Mouse (Mus musculus): ENCODE measurements at regions not wholly inside any gene's neighbourhood (a gene's known extent, or its start where the extent isn't known, plus 50 kb on each side); places are given as distances from the start of the nearest gene placed in this dataset.

DNA sequence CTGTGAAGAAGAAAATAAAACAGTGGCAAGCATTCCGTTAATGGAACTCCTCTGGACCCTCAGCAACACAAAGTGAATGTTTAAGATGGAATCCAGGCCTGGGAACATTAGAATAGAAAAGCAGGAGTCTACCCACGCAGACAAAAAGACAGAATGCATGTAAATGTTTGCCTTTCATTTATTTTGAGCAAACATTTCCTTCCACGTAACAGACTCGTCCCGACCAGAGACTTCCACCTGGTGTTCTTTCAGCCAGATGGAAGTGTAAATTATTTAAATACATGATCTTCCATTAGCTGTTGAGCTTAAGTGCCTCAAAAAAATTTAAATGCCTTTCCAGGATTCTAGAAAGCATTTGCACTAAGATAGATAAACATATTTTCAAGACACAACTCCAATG is 722.3 kb downstream of the 1700064H15Rik start:
- no peak for DNase-seq (ENCODE audit: extremely low read depth, insufficient read length, low spot score)

GRCm38 (mm10) chr3:18908737-18909136 is 719.7 kb downstream of the 1700064H15Rik start:
- DNase-seq (ENCODE audit: extremely low read depth, insufficient read length, low spot score) = no peak

DNA sequence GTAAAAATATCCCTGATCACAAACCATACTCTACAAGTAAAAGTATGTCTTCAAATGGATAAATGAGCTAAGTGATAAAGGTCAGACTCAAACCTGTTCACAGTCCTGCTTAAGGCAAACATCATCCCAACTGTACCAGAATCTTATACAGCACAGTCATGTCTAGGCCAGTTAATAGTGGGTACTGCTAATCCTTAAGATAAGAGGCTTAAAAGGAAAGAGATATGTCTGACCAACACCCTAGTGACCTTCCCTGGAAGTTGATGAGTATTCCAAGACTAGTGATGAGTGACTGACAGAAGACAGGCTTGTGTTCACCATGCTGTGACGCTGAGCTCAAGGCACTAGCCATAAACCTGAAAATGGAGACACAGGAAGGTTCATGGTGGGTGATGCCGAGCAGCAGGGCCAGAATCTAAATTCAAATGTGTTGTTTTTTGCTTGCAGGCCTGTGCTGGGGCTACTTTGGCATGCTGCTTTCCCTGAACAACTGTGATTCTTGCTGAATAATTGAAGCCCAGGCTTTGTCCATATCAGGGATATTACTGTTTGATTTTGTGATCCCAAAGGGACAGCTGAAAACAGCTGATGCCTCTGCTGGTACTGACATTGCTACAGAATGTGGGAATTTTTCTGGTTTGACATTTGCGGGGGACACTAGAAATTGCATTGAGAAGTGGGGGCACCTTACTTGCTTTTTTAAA is 699.9 kb downstream of the 1700064H15Rik start:
- DNase-seq (ENCODE audit: extremely low read depth, insufficient read length, low spot score) = no peak

GRCm38 (mm10) chr3:18929105-18929492 is 699.4 kb downstream of the 1700064H15Rik start:
- DNase-seq (ENCODE audit: extremely low read depth, insufficient read length, low spot score) = no peak

DNA sequence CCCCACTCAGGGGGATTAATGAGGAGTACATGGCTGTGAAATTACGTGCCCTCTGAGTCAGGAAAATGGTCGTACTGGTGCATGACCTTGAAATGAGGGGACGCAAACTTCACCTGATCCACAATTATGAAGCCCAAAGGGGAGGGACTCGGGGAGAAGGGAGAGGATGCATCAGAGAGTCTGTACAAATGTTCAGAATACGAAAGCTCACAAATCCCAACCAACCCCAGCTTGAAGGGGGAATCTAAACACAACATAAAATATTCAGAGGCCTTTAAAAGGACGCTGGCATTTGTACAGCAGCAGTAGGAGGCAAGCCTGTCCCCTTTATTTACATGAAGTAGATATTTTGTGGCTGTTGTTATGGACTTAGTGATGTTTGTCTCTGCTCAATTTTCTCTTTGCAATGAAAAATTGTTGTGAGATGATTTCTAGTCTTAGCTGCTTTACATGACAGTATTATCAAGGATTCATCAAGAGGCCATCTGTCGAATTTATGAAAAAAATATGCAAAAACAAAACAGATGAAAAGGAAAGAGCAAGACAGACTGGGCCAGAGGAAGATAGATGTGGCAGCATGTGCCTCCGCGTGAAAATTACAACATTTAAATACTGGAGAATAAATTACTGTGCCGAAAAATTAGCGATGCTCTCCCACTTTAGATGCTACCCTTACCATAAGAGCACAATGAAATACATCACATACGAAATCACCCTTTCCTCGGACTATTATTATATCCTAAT is 695.3 kb downstream of the 1700064H15Rik start:
- DNase-seq (ENCODE audit: extremely low read depth, insufficient read length, low spot score) = no peak

DNA sequence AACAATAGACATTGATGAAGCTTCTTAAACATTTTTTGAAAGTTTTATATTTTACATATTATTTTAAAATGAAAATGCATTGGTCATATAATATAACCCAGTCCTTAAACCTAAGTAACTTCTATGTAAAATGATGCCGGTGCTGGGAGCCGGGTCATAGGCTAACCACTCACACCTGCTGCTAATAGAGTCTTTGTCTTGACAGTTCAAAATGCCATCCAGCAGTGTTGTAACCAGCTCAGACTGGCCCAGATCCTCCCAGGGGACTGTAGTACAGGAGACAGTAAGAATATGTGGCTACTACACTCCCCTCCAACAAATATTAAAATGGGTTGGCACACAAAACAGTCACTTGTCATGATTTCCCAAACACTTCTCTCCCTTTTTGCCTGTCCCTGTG is 693.6 kb downstream of the 1700064H15Rik start:
- no peak for DNase-seq (ENCODE audit: extremely low read depth, insufficient read length, low spot score)

DNA sequence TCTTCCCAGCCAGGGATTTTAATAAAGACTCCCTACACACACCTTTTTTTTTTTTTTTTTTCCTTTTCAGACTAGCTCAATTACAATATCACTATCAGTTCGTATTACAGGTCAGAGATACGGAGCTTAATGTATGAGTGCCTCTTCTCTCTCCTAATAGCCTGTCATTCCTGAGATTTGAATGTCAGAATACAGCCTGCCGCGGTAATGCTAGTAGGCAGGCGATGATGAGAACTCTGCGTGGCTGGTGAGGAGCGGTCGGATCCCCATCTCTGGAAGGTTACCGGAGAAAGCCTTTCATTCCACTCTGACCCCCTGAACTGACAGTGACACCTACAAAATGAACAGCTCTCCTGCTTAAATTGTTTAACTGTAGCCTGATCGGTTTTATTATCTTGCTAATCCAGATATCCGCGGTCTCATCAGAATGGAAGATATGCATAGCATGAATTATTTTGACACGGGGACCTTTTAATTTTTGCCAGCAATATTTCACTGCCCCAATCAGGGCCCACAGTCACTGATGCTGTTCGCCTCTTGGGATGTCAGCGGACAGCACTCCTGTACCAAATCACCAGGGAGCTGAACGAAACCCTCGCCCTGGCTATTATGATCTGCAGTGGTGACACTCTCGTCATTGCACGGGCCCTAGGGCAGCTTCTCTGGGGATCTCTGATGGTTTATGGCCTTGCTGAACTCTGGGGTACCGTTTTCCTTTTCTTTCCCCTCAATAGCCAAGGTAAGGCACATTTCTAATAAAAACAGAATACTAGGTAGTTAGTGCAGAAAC is 690.9 kb downstream of the 1700064H15Rik start:
- DNase-seq (ENCODE audit: extremely low read depth, insufficient read length, low spot score) = no peak

- no peak for DNase-seq (ENCODE audit: extremely low read depth, insufficient read length, low spot score)
These were observed 686.9 kb downstream of the 1700064H15Rik start for GRCm38 (mm10) chr3:18941301-18942177.

DNA sequence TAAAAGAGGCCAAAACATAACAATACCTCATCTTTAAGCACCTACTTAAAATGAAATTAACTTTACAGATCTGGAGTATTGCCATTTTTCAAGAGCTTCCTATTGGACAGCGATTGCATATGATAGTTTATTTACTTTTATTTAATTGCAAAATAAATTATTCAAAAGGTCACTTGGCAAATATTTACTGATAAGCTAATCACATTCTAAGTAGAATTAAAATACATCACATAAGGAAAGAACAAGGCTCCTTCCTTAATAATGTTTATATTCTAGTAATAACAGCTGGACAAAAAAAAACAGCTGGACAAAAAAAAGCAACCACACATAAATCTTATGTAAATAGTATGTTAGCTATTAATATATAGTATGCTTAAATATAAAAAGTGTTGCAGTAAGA is 668.1 kb downstream of the 1700064H15Rik start:
- no peak for DNase-seq (ENCODE audit: extremely low read depth, insufficient read length, low spot score)

DNA sequence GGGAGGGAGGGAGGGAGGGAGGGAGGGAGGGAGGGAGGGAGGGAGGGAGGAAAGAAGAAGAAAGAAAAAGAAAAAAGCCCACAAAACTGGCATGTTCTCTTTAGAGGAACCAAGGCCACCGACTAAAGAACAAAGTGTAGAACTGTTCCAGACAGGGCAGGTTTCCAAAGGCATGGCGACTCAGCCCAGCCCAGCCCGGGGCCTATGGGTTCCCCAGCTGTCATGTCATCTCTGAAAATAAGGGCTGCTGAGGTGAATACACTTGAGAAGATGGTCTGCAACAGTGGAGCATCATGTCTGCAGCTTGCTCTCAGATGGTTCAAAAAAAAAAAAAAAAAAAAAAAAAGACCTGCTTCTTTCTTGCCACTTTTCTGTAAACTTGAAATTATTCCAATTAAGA is 639.8 kb downstream of the 1700064H15Rik start:
- no peak for DNase-seq (ENCODE audit: extremely low read depth, insufficient read length, low spot score)

GRCm38 (mm10) chr3:18989577-18990240 is 638.8 kb downstream of the 1700064H15Rik start:
- DNase-seq (ENCODE audit: extremely low read depth, insufficient read length, low spot score) = no peak

GRCm38 (mm10) chr3:19000179-19000578 is 628.3 kb downstream of the 1700064H15Rik start:
- DNase-seq (ENCODE audit: extremely low read depth, insufficient read length, low spot score) = no peak

- DNase-seq (ENCODE audit: extremely low read depth, insufficient read length, low spot score) = no peak
These were observed 626.4 kb downstream of the 1700064H15Rik start for GRCm38 (mm10) chr3:19002056-19002455.

DNA sequence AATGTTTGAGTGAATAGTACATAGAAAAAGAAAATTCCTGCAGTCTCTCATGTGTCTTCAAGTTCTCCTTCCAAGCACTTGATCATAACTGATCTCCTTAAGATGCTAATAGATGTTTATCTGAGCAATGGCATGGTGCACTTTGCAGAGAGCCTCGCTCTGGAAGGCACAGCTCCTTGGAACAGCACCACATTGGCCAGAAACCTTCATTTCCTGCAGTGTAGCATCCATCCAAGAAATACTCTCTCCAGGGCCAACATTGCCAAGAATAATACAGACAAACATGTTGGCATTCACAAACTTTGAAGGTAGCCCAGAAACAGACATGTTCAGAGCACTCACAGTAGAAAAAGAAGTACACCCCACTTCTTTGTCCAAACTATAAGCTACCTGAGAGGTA is 623.7 kb downstream of the 1700064H15Rik start:
- DNase-seq (ENCODE audit: extremely low read depth, insufficient read length, low spot score) = no peak

DNA sequence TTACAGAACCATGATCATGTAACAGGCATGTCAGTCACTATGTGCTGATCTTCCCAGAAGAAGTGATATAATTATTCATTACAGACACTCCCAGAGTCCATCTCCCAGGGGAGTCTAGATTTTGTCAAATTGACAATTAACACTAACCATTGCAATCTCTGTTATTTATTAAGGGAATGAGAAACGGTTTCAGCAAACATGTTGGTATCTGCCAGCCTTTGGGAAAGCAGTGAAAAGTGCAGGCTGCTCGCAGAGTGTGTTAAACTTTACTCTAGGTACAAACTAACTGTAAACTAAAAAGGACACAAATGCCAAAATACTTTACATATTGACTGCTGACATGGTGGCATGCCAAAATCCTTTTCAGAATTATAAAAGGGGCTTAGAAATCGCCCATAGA is 583.9 kb downstream of the 1700064H15Rik start:
- no peak for DNase-seq (ENCODE audit: extremely low read depth, insufficient read length, low spot score)

DNA sequence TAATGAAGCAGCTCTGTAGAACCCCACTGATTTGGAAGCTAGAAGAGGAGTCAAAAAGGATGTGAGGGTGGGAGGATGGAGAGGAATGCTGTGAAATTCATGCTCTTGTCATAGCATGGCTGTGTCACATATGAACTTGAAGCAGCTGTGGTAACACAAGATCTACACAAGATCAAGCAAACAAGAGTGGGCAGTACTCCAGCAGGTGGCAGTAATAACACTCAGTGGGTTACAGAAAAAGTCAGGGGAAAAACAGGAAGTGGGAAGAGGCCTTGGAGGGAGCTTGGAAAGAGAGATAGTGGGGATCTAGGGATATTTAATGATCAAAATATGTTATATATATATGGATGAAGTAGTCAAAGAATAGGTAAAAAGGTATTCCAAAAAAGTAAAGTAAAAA is 582.5 kb downstream of the 1700064H15Rik start:
- no peak for DNase-seq (ENCODE audit: extremely low read depth, insufficient read length, low spot score)

DNA sequence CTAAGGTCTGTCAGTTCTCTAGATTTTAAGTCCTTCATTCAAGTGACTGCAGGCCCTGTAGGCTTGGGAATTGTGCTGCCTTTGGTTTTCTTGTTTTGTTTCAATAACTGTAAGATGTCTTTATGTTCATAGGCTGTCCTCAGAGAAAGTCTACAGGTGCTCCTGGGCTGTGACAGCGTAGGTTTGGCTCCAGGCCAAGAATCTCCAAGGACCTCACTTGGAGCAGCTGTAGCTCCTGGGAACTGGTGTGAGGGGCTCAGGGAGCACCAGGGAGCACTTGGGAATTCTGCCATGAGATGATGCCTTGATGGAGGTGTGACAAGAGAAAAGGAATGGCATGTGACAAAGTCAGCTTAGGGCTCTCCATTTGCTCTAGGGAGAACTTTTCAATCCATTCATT is 581.9 kb downstream of the 1700064H15Rik start:
- DNase-seq (ENCODE audit: extremely low read depth, insufficient read length, low spot score) = no peak

DNA sequence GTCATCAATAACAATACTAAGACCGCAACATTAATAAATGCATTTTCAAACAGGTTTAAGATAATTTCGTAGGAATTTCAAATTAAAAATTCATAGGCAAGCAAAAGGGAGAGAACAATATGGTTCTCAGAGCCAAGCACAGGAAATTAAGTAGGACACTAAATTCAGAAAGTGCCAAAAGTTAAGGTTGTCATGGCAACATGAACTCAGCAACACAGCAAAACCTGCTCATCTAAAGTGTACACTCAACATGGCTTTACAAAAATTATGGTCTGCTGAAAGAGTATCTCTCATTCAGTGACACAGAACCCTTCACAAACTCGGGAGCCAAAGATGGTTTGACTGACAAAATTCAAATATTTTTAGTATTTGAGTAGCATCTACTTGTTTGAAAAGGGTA is 572.5 kb downstream of the 1700064H15Rik start:
- DNase-seq (ENCODE audit: extremely low read depth, insufficient read length, low spot score) = no peak

GRCm38 (mm10) chr3:19056623-19057022 is 571.9 kb downstream of the 1700064H15Rik start:
- DNase-seq (ENCODE audit: extremely low read depth, insufficient read length, low spot score) = peak; percentile 12

Data from 3134 (cell line).